Mouse (Mus musculus) forebrain, embryonic 10.5 days (tissue): ENCODE data around the gene Grtp1. TPM values are rescaled to one million over a fixed set of nuclear protein-coding genes. Genes with fewer than 3 reads are reported as not detected.
A peak's percentile ranks its signal among the peaks of the same experiment; 100 is the strongest.

ENCODE experiments used
- DNase-seq: peaks from one replicate; pipeline ENCODE4 v3.0.0-alpha.2; 2017; ENCODE audit warnings: low spot score; ENCODE audit errors: extremely low spot score
- H3K27ac ChIP-seq: fragments of 300-500 bp; sonication (generic); 2 replicates; pipeline ENCODE4 v1.5.1; 2016; ENCODE audit warnings: mild to moderate bottlenecking
- H3K27me3 ChIP-seq: fragments of 300-500 bp; sonication (generic); 2 replicates; pipeline ENCODE4 v1.6.1; 2016; ENCODE audit warnings: mild to moderate bottlenecking; ENCODE audit not compliant: poor library complexity, severe bottlenecking
- H3K36me3 ChIP-seq: fragments of 300-500 bp; sonication (generic); replicated peaks from 2 replicates; pipeline ENCODE4 v1.6.1; 2016; ENCODE audit warnings: mild to moderate bottlenecking, moderate library complexity
- H3K4me1 ChIP-seq: fragments of 300-500 bp; sonication (generic); 2 replicates; pipeline ENCODE4 v1.6.1; 2016
- H3K4me3 ChIP-seq: fragments of 300-500 bp; sonication (generic); 2 replicates; pipeline ENCODE4 v1.5.1; 2016; ENCODE audit warnings: mild to moderate bottlenecking, moderate library complexity
- H3K9me3 ChIP-seq: fragments of 300-500 bp; sonication (generic); 2 replicates; pipeline ENCODE4 v1.6.1; 2016; ENCODE audit warnings: mild to moderate bottlenecking, moderate library complexity
- WGBS: fragments of 180-500 bp; shearing (Covaris S2); methylation state at CpG from one replicate; pipeline ENCODE4 v1.1.7; 2016; 5-methylcytosine and 5-hydroxymethylcytosine counted together
- polyA plus RNA-seq: library from polyadenylated mRNA; unstranded; fragments of >200 nt; fragmentation: Nextera tagmentation; extraction: Ambion mirVana; gene quantifications from 2 replicates; pipeline ENCODE4 v1.2.1, GENCODE M21; 2016

The Grtp1 gene
- polyA plus RNA-seq, 1 experiment from 2014 or later: 21.5 TPM

DNA sequence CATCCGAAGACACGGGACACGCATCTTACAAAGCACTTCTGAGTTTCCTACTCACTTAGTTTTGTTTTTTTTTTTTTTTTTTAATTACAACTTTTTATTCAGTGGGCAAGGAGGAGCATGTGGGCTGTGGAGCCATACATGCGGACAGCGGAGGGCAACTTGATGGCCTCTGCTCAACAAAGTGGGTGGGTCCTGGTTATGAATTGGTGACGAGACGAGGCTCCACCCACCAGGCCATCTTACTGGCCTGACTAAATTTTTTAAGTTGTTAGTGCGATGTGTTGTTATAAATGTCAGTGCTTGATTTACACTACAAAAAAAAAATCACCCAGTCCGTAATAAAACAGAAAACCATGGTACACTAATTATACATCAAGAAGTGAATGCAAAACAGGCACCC, 20.0 kb downstream of the Grtp1 start:
- Histone ChIP-seq H3K4me1 (no peaks in the 10 kb centered on the region), H3K27ac (no peak overlapping the region), H3K4me3 (no peak overlapping the region), H3K36me3 (peaks cover 62% of the 10 kb centered on the region), H3K9me3 (no peaks in the 10 kb centered on the region), H3K27me3 (no peaks in the 10 kb centered on the region)
- DNase-seq: no peak
- WGBS: 92% methylated on average over 9 of the region's 9 CpGs

DNA sequence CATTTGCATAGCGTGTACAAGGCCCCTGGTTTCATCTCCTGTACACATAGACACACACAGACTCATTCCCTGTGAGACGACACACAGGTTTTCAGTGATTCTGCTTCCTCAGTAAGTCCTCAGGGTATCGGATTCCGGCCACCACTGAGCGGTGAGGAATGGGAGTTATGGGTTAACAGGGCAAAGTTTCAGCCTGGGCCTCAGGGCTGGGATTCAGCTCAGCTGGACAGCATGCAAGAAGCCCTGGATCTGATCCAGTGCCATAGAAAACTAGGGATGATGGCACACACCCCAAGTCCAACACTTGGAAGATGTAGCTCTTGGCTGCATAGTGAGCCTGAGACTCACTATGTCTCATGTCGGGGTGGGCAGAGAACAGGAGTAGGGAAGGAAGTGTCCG, 20.5 kb downstream of the Grtp1 start:
- Histone ChIP-seq H3K27me3 (no peaks in the 10 kb centered on the region), H3K4me3 (no peak overlapping the region), H3K4me1 (no peaks in the 10 kb centered on the region), H3K36me3 (peaks cover 62% of the 10 kb centered on the region), H3K9me3 (no peaks in the 10 kb centered on the region), H3K27ac (no peak overlapping the region)
- WGBS: 89% methylated on average over 7 of the region's 7 CpGs
- DNase-seq: no peak

DNA sequence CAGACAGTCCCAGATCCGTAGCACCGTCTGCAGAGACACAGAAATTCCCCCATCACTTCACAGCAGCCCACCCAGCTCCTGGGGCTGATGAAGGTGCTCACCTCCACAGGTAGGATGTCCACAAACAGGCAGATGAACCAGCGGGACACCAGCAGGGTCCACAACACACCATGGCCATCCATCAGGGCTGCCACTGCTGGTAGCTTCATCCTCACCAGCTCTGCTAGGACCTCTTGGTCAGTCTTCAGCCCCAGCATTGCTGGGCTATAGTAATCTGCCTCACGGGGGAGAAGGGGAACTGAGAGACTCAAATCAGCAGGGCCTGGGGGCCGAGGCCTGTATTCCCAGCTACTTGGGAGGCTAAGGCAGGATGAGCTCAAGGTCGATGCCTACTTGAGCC, 20.9 kb downstream of the Grtp1 start:
- H3K4me1 ChIP-seq: no peaks in the 10 kb centered on the region
- no peak for DNase-seq
- H3K27me3 ChIP-seq: no peaks in the 10 kb centered on the region
- 81% methylated on average over 6 of the region's 6 CpGs for WGBS
- H3K36me3 ChIP-seq: peaks cover 62% of the 10 kb centered on the region
- no peak overlapping the region for H3K4me3 ChIP-seq
- H3K27ac ChIP-seq: no peak overlapping the region
- no peaks in the 10 kb centered on the region for H3K9me3 ChIP-seq

DNA sequence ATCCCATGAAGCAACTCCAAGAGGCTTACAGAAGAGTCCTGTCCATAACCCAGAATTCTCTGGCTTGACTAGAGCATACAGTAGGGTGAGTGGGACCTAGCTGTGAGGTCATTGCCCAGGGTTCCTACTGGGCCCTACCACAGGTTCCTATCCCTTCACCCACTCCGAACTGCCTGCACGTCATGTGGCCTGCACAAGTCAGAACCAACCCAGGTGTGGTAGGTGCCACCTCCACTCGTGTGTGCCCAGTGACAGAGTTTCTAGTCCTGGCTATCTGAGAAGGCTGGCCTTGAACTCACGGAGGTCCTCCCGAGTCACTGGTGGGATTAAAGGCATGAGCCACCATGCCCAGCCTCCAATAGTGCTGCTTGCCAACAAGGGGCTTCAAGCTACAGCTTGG, 22.3 kb downstream of the Grtp1 start:
- H3K27me3 ChIP-seq: no peaks in the 10 kb centered on the region
- WGBS: 89% methylated on average over 5 of the region's 5 CpGs
- no peak overlapping the region for H3K27ac ChIP-seq
- no peaks in the 10 kb centered on the region for H3K9me3 ChIP-seq
- H3K4me1 ChIP-seq: no peaks in the 10 kb centered on the region
- no peak for DNase-seq
- H3K4me3 ChIP-seq: no peak overlapping the region
- H3K36me3 ChIP-seq: peaks cover 66% of the 10 kb centered on the region

GRCm38 (mm10) chr8:13177173-13177852, 23.1 kb downstream of the Grtp1 start:
- no peaks in the 10 kb centered on the region for H3K9me3 ChIP-seq
- H3K27ac ChIP-seq: no peak overlapping the region
- no peaks in the 10 kb centered on the region for H3K27me3 ChIP-seq
- 94% methylated on average over 7 of the region's 7 CpGs for WGBS
- H3K4me1 ChIP-seq: no peaks in the 10 kb centered on the region
- no peak for DNase-seq
- H3K36me3 ChIP-seq: peaks cover 70% of the 10 kb centered on the region
- no peak overlapping the region for H3K4me3 ChIP-seq

GRCm38 (mm10) chr8:13175650-13176049, 24.8 kb downstream of the Grtp1 start:
- H3K36me3 ChIP-seq: peaks cover 86% of the 10 kb centered on the region
- H3K4me1 ChIP-seq: no peaks in the 10 kb centered on the region
- no peak overlapping the region for H3K27ac ChIP-seq
- H3K27me3 ChIP-seq: no peaks in the 10 kb centered on the region
- no peaks in the 10 kb centered on the region for H3K9me3 ChIP-seq
- H3K4me3 ChIP-seq: no peak overlapping the region
- DNase-seq: no peak
- WGBS: 89% methylated on average over 1 of the region's 1 CpGs

GRCm38 (mm10) chr8:13174811-13175210, 25.6 kb downstream of the Grtp1 start:
- peaks cover 95% of the 10 kb centered on the region for H3K36me3 ChIP-seq
- H3K27me3 ChIP-seq: no peaks in the 10 kb centered on the region
- DNase-seq: no peak
- H3K4me3 ChIP-seq: no peak overlapping the region
- no peaks in the 10 kb centered on the region for H3K9me3 ChIP-seq
- no peaks in the 10 kb centered on the region for H3K4me1 ChIP-seq
- H3K27ac ChIP-seq: no peak overlapping the region
- WGBS: 91% methylated on average over 4 of the region's 4 CpGs

- H3K4me3 ChIP-seq: no peak overlapping the region
- H3K27me3 ChIP-seq: no peaks in the 10 kb centered on the region
- WGBS: 93% methylated on average over 4 of the region's 4 CpGs
- DNase-seq: no peak
- H3K36me3 ChIP-seq: peaks cover 99% of the 10 kb centered on the region
- H3K9me3 ChIP-seq: no peaks in the 10 kb centered on the region
- H3K4me1 ChIP-seq: no peaks in the 10 kb centered on the region
- H3K27ac ChIP-seq: no peak overlapping the region
Measured at GRCm38 (mm10) chr8:13174305-13174704, 26.1 kb downstream of the Grtp1 start.

DNA sequence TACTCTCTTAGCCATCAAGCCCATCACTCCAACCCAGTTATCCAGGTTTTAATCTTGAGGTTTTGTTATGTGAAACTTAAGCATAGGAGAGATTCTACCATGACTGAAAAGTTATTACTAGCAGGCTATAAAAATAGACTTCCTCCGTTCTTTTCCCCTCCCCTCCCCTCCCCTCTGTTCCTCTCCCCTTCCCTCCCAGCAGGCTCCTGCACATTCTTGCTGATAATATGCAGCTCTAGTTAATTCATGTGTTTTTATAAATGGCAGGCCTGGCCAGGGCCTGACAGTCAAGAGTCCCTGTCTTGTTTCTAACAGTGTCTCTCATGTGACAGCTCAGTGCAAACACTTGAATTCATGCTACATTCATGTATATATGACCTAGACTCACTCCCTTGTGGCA, 29.9 kb downstream of the Grtp1 start:
- Histone ChIP-seq H3K36me3 (peaks cover 98% of the 10 kb centered on the region), H3K9me3 (no peaks in the 10 kb centered on the region), H3K27me3 (no peaks in the 10 kb centered on the region), H3K4me1 (no peaks in the 10 kb centered on the region), H3K4me3 (no peak overlapping the region), H3K27ac (no peak overlapping the region)
- 91% methylated on average over 1 of the region's 1 CpGs for WGBS
- DNase-seq: no peak

DNA sequence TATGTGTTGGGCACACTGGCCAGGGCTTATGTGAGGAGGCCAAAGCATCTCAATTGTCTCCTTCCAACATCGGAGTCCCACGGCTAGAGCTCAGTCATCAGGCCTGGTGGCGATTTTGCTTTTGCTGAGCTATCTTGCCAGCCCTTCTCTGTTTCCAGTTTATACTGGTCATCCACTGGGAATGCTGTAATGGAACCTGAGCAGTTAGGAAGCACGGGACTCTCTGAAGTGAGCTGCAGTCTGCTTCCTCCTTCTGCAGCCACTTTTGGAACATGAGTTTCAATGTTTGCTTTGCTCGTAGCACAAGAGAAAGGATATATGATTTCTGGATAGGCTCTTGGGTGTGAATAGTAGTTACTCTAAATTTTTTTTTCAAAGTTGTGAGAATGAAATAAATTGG, 36.1 kb downstream of the Grtp1 start:
- Histone ChIP-seq H3K9me3 (no peaks in the 10 kb centered on the region), H3K27ac (no peak overlapping the region)
- 92% methylated on average over 5 of the region's 5 CpGs for WGBS

GRCm38 (mm10) chr8:13163563-13163962, 36.9 kb downstream of the Grtp1 start:
- H3K4me1 ChIP-seq: peaks cover 20% of the 10 kb centered on the region
- no peak overlapping the region for H3K4me3 ChIP-seq
- H3K9me3 ChIP-seq: no peaks in the 10 kb centered on the region
- no peak overlapping the region for H3K27ac ChIP-seq
- no peaks in the 10 kb centered on the region for H3K27me3 ChIP-seq
- H3K36me3 ChIP-seq: peaks cover 35% of the 10 kb centered on the region
- WGBS: 87% methylated on average over 1 of the region's 1 CpGs
- DNase-seq: no peak

More for the DNA sequence above, 36.1 kb downstream of the Grtp1 start:
- peaks cover 18% of the 10 kb centered on the region for H3K4me1 ChIP-seq
- no peak overlapping the region for H3K4me3 ChIP-seq
- peaks cover 43% of the 10 kb centered on the region for H3K36me3 ChIP-seq
- H3K27me3 ChIP-seq: no peaks in the 10 kb centered on the region
- DNase-seq: no peak

DNA sequence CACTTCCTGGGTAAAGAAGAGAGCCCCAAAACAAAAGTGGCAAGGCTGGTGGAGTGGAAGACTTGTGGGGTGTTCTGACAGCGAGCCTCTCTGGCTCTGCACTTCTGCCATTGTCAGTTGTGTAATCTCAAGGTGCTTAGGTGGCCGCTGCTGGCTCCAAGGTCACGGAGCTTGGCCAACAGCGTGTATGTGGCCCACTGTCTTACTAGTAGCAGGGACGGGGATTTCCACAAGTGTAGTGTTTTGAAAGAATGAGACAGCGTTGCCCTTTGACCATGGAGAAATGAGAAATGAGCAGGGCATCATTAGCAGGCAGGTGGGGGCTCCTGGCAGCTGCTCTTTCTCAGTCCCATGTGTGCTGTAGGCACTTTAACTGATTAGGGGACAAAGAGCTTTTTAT, 38.3 kb downstream of the Grtp1 start:
- H3K27me3 ChIP-seq: no peaks in the 10 kb centered on the region
- DNase-seq: no peak
- no peaks in the 10 kb centered on the region for H3K9me3 ChIP-seq
- peaks cover 20% of the 10 kb centered on the region for H3K36me3 ChIP-seq
- peaks cover 23% of the 10 kb centered on the region for H3K4me1 ChIP-seq
- H3K27ac ChIP-seq: no peak overlapping the region
- H3K4me3 ChIP-seq: no peak overlapping the region
- WGBS: 93% methylated on average over 6 of the region's 6 CpGs

- no peak for DNase-seq
- Histone ChIP-seq H3K4me1 (peaks cover 23% of the 10 kb centered on the region), H3K36me3 (peaks cover 7% of the 10 kb centered on the region), H3K27me3 (no peaks in the 10 kb centered on the region), H3K27ac (no peak overlapping the region), H3K9me3 (no peaks in the 10 kb centered on the region), H3K4me3 (peak overlapping the region; percentile 100)
- 89% methylated on average over 3 of the region's 3 CpGs for WGBS
Measured at GRCm38 (mm10) chr8:13160691-13161090, 39.7 kb downstream of the Grtp1 start.
